Mouse (Mus musculus): ENCODE data around the gene Hist1h2af. TPM values are rescaled to one million over a fixed set of nuclear protein-coding genes. Genes with fewer than 3 reads are reported as not detected.
"Not testable (repeated sequence)": the region's sequence is repeated elsewhere in the genome, so short reads cannot be mapped to it uniquely, and the experiment has no call there.

Hist1h2af gene
- total RNA-seq, 2 experiments from 2014 or later, result 27.0 to 28.3 TPM

DNA sequence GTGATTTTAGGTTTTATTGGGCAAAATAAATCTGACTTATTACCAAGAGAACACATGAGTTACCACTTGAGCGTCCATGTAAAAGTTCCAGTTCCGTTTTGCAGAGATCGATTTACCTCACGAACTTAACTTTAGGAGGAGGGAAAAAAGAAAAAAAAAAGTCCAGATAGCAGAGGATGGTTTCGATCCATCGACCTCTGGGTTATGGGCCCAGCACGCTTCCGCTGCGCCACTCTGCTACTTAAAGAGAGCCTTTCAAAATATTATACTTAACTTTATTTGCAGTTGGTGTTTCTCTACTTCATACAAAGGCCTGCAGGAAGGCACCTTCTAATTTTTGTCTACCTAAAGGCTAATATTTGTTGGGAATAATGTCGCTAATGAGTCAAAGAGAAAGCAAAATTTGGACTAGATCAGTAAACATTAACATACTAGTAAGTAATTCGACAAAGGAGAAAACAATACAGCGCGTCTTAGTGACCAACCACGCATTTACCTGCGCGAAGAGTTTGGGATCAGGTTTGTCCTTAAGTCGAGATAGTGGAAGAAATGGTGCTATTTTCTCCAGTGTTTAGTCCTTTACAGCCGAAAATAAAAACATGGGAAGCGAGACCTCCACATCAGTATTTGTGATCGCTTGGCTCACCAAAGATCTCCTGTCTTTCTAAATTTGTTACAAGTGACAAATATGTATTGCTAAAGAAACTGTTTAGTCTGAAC lies 3.4 kb upstream of the Hist1h2af start:
- intact Hi-C loops (cut with DNase I), result no loop called here
- DNase-seq (ENCODE audit: extremely low spot score in 1 of 2, low spot score in 2 of 2), result peak; percentile 45 to 68

DNA sequence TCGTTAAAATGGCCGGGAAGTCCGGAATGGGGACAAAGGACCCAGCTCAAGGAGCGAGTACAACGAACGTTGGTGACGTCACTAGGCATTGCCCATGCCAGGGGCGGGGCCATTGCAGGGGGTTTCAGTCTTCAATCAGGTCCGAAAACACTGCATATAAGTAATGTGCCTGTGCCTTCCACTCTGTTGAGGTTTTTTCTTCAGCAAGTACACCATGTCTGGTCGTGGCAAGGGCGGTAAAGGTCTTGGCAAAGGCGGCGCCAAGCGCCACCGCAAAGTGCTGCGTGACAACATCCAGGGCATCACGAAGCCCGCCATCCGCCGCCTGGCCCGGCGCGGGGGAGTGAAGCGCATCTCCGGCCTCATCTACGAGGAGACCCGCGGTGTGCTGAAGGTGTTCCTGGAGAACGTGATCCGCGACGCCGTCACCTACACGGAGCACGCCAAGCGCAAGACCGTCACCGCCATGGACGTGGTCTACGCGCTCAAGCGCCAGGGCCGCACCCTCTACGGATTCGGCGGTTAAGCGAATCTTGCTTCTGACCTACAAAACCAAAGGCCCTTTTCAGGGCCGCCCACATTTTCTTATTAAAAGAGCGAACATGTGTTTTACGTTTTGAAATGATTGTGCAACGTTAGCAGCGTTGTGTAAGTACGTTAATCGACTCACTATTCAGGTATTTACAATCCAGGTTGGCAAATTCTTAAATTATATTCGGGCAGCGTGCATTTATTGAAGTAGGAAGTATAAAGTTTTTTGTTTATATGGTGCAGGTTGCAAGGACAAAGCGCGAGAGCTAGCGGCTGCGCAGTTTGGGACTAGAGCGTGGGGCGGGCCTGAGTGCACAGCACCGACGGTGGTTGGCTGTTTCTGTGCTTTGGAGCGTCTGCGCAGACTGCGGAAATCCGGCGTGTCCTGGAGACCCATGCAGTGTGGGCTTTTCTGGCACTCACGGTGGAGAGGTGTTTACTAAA lies 2.5 kb upstream of the Hist1h2af start, which contains the start of gene Hist1h4h:
Gene Hist1h4h (plus strand): TSS at position 150 of the 975 bp plus-strand sequence.
- intact Hi-C loops (cut with DNase I), result no loop called here
- DNase-seq (ENCODE audit: extremely low spot score in 1 of 2, low spot score in 2 of 2), result peak; percentile 97 to 99

DNA sequence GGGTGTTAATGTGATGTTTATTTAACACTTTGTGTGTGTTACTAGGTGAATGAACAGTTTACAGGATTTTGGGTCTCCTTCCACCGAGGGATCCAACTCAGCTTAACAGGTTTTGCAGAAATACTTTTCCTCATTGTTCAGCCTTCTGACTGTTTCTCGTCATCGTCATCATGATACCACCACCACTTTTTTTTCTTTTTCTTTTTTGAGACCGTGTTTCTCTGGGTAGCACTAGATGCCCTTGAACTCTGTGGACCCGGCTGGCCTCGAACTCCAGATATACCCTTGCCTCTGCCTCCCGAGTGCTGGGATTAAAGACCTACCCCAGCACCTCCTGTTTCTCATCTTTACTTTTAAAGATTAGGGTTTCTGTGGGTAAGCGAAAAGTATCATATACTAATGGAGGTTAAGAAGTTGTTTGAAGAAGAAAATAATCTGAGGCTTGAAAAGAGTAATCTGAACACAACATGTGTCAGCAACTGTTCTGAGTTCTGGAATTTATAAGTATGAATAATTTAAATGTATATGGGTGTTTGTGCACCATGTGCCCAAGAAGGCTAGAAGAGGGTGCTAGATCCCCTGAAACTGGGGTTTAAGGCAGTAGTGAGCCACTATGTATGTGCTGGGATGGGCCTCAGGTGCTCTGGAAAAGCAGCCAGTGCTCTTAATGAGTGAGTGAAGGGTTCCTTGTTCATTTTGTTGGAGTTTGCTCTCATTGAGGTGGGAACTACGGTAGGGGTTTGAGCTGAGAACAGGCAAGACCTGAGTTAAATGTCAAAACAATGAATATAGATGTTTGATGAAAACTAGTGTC lies 1.2 kb upstream of the Hist1h2af start:
- intact Hi-C loops (cut with DNase I), result no loop called here

DNA sequence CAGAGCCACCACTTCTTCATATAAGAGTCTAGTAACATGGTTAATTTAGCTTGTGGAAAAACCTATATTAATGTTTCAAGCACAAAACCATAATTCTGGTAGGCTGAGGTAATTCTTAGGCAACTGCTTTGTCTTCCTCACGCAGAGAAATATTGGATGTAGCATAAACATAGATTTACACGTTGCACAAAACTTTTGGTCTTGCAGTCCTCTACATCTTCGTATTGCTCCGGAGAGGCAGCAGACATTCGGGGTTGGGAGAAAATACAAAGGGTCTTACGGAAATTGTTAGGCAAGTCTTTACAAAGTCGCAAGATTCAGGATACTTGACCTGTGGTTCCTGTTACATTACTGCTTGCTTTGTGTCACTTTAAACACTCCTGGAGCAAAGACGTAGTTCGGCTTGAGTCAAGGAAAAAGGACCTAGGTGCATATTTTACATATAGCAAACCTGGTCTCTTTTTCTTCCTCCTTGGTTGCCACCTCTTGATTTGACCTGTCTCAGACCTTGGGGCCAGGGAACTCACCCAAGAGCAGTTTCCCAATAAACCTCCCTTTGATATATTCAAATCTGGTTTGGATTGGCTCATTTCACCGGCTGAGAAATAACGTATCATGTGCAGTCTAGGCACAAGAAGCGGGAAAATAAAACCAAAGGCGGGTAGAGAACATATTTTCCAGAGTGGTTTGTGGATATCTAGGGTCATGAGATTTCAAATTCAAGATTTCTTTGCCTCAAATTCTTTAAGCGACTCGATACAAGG lies 844 bp downstream of the Hist1h2af start:
- no peak for DNase-seq (ENCODE audit: extremely low spot score in 1 of 2, low spot score in 2 of 2)
- intact Hi-C loops (cut with DNase I), result no loop called here

More for the DNA sequence above, 1.2 kb upstream of the Hist1h2af start:
- DNase-seq (ENCODE audit: extremely low spot score in 1 of 2, low spot score in 2 of 2), result no peak

DNA sequence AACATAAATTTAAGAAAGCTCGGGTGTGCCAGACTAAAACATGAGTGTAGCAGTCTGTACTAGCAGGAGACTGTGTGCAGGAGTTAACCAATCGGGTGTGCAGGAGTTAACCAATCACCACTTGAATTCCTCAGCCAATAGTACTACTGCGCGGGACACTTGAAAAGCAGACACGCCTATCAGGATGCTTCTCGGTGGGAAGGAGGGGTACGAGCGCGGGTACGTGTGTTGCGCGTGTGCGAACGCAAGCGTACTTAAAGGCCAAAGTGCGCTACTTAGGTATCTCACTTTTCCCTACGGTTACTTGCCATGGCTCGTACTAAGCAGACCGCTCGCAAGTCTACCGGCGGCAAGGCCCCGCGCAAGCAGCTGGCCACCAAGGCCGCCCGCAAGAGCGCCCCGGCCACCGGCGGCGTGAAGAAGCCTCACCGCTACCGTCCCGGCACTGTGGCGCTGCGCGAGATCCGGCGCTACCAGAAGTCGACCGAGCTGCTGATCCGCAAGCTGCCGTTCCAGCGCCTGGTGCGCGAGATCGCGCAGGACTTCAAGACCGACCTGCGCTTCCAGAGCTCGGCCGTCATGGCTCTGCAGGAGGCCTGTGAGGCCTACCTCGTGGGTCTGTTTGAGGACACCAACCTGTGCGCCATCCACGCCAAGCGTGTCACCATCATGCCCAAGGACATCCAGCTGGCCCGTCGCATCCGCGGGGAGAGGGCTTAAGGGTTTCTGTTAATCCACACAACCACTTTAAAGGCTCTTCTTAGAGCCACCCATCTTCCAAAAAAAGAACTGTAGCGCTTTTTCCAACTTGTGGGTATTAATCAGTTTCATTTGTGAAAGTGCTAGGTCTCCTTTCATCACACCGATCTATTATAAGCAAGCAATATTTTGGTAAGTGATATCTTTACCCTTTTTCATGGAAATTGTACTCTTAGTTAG lies 1.7 kb downstream of the Hist1h2af start, which contains the start of gene Hist1h3g:
Gene Hist1h3g (plus strand): TSS at position 286 of the 939 bp plus-strand sequence.
- DNase-seq (ENCODE audit: extremely low spot score in 1 of 2, low spot score in 2 of 2), result peak; percentile 89 to 97
- intact Hi-C loops (cut with DNase I), result not testable (repeated sequence)

DNA sequence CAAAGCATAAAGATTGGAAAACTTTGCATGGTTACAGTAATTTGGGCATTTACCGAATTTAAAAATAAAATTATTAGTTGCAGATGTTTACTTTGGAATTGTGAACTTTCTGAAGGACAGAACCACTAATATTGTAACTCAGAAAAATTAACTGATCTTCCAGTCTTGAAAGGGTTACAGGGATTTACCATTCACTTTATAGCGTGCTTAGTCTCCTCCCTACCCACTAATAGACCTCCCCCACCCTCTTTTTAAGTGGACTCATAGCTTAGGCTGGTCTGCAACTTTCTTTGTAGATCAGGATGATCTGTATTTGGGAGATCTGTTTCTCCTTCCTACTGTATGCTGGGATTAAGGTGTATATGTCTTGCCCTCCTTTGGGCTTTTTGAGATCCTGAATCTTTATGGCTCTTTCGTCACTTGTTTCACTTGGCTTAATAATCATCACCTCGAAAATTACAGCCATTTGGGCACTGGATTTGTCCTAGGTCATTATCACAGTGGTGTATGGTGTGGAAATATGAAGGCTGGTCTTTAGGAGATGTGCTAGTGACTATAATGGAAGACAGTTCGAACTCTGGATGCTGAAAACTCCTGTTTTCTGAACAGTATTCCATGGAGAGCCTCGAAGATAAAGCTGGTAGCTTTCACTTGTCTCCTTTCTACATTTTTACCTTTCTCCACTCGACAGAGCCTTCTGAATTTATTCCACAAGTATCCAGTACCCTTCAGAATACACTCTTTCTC lies 2.5 kb downstream of the Hist1h2af start:
- no peak for DNase-seq (ENCODE audit: extremely low spot score in 1 of 2, low spot score in 2 of 2)
- intact Hi-C loops (cut with DNase I), result no loop called here

DNA sequence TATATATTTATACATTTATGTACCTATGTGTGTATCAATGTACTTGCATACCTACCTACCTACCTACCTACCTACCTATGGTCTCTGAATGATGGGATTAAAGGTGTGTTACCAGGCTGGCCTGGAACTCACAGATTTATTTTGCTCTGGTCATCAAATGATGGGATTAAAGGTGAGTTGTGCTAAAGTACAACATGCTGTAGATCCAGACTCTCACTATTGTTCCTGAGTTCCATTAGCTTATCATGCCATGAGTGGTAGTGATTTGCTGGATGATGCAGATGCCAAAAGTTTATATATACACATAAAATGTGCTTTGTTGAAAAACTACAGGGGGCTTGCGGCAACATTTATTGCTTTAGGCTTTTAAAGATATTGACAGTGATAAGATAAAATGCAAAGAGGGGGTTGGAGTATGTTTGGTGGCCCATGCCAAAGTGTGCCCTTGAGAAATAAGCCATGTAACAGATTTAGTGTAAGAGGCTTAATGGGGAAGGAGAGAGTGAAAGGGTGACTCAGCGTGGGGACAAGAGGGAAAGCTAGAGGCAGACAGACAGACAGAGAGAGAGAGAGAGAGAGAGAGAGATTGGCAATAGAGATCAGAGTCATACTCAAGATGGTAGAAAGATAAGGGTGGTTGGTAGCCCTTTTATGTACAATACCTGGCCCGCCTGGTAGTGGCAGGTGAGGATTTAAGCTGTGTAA lies 3.5 kb downstream of the Hist1h2af start:
- intact Hi-C loops (cut with DNase I), result no loop called here
- no peak for DNase-seq (ENCODE audit: extremely low spot score in 1 of 2, low spot score in 2 of 2)

DNA sequence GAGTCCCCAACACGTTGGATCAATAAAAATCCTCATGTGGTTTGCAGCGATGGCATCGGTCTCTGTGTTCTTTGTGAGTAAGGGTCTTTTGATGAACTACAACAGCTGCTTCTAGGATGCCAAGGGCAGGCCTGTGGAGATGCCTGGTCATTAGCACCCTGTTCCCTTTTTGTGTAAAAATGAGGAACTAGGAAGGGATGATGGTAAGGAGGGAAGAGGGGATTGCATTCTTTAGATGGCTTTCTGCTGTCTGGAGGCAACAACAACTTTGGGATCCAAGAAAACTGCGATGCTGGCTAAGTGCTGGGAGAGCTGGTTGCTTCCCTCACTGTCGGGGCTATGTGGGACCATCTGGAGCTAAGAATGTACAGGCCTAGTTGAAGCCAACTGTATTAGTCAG lies 4.5 kb downstream of the Hist1h2af start:
- no peak for DNase-seq (ENCODE audit: extremely low spot score in 1 of 2, low spot score in 2 of 2)
- intact Hi-C loops (cut with DNase I), result no loop called here

DNA sequence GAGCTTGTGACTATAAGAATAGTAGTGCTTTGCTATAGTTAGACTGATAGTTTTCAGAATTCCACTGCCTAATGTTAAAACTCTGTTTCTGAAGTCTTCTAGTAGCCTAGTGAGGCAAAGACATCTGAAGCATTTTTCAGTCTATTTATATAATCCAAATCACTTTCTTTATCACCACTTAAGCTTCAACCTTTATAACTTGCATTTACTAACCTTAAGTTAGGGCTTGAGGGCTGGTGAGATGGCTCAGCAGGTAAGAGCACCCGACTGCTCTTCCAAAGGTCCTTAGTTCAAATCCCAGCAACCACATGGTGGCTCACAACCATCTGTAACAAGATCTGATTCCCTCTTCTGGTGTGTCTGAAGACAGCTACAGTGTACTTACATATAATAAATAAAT lies 6.1 kb downstream of the Hist1h2af start:
- intact Hi-C loops (cut with DNase I); DNase-seq (ENCODE audit: extremely low spot score in 1 of 2, low spot score in 2 of 2): not testable (repeated sequence)

DNA sequence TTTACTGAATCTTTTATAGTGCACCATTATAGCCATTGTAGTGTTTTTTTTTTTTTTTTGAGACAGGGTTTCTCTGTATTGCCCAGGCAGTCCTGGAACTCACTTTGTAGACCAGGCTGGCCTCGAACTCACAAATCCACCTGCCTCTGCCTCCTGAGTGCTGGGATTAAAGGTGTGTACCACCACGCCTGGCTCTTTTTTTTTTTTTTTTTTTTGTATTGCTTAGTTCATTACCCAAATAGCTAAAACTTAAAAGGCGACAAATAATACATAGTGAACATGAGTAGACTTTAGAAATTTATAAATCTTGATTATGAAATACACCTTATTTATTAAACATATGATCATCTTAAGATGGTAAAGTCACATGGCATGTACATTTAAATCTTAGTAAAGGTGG lies 7.8 kb downstream of the Hist1h2af start:
- intact Hi-C loops (cut with DNase I), result no loop called here
- DNase-seq (ENCODE audit: extremely low spot score in 1 of 2, low spot score in 2 of 2), result no peak

DNA sequence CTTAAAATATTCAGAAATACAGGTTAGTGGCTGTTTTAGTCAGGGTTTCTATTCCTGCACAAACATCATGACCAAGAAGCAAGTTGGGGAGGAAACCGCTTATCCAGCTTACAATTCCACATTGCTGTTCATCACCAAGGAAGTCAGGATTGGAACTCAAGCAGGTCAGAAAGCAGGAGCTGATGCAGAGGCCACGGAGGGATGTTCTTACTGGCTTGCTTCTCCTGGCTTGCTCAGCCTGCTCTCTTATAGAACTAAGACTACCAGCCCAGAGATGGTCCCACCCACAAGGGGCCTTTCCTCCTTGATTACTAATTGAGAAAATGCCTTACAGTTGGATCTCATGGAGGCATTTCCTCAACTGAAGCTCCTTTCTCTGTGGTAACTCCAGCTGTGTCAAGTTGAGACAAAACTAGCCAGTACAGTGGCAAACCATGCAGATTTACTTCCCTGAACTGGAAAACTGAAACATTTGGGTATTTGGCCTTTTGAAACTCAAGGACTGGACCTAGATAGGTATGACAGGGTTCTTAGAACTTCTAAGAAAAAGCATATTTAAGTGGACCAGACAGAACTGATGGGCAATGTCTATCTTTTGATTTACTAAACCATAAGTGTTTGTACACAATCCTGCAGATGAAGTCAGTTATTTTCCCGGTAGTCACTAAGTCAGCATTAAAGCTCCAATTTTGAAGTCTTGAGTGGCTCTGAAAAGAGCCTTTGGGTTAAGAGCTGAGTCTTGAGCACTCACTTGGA lies 8.7 kb downstream of the Hist1h2af start:
- intact Hi-C loops (cut with DNase I); DNase-seq (ENCODE audit: extremely low spot score in 1 of 2, low spot score in 2 of 2): not testable (repeated sequence)

DNA sequence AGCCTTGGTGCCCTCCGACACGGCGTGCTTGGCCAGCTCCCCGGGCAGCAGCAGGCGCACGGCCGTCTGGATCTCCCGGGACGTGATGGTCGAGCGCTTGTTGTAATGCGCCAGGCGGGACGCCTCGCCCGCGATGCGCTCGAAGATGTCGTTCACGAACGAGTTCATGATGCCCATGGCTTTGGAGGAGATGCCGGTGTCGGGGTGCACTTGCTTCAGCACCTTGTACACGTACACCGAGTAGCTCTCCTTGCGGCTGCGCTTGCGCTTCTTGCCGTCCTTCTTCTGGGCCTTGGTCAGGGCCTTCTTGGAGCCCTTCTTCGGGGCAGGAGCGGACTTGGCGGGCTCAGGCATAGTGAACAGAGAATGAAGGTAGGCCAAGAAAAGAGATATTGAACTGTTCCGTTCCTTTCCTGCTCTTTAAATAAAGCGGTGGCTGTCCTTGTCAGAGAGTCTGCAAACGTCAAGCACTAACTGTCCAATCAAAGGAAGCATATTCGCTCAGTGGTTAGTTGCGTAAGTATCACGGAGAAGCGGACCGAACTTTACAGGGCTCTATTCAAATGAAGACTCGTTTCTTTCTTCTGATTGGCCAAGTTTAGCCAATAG lies 9.4 kb downstream of the Hist1h2af start, which contains the start of gene Hist1h2bh:
Gene Hist1h2bh (minus strand): TSS at position 394 of the 609 bp plus-strand sequence.
- intact Hi-C loops (cut with DNase I), result not testable (repeated sequence)
- peak; percentile 17 to 87 for DNase-seq (ENCODE audit: extremely low spot score in 1 of 2, low spot score in 2 of 2)

DNA sequence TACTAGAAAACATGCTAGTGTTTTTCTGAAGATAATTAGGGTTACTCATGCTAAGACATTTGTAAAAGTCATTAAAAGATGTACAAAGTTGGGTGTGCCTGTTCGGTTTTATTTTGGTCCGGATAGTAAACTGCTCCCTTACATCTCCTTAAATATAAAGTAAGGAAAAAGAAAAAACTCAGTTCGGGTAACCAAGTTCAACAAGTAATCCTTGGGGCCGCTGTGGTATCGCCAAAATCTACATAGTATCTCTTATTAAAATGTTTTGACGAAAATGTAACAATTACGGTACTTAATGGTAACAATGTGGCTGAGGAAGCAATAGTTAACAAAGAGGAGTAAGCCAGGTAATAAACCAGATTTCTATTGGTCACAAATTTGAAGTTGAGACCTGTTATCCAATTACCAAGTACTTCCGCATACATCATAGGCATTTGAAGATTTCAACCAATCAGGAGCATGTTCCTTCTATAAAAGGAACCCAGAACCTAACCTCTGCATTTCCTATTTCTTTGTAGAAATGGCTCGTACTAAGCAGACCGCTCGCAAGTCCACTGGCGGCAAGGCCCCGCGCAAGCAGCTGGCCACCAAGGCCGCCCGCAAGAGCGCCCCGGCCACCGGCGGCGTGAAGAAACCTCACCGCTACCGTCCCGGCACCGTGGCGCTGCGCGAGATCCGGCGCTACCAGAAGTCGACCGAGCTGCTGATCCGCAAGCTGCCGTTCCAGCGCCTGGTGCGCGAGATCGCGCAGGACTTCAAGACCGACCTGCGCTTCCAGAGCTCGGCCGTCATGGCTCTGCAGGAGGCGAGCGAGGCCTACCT lies 10.5 kb downstream of the Hist1h2af start, which contains the start of gene Hist1h3f:
Gene Hist1h3f (plus strand): TSS at position 88 of the 822 bp plus-strand sequence.
- intact Hi-C loops (cut with DNase I), result no loop called here

DNA sequence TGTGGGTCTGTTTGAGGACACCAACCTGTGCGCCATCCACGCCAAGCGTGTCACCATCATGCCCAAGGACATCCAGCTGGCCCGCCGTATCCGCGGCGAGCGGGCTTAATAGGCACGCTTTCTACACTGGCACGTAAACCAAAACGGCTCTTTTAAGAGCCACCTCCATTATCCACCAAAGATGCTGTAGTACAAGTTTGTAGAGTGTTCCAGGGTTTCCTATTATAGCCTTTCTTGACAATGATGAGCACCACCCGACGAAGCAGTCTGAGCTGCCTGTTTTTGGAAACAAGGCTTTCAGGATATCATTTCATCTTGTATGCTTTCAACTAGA lies 11.0 kb downstream of the Hist1h2af start:
- intact Hi-C loops (cut with DNase I), result not testable (repeated sequence)

More for the DNA sequence above, 10.5 kb downstream of the Hist1h2af start, which contains the start of gene Hist1h3f:
- DNase-seq (ENCODE audit: extremely low spot score in 1 of 2, low spot score in 2 of 2), result peak; percentile 54 to 92

More for the DNA sequence above, 11.0 kb downstream of the Hist1h2af start:
- not testable (repeated sequence) for DNase-seq (ENCODE audit: extremely low spot score in 1 of 2, low spot score in 2 of 2)

Measured in left cerebral cortex, postnatal 10 days (tissue).